Mouse (Mus musculus) common myeloid progenitor, adult 5-6 weeks (primary cell): Measurements from ENCODE around the gene Arhgap32. TPM values are rescaled to one million over a fixed set of nuclear protein-coding genes. Genes with fewer than 3 reads are reported as not detected.

ENCODE experiments used
- total RNA-seq: library from RNA; stranded (forward); fragments of 200-1000, 187-1606 nt; gene quantifications from 2 replicates; pipeline ENCODE4 v1.2.3, GENCODE M21; 2017

Gene Arhgap32
- total RNA-seq, 1 experiment from 2014 or later, result 12.4 TPM

Other genes with a start within 250 kb of the Arhgap32 start
- not detected in 2 replicates for gene Barx2, start 202.7 kb upstream of the Arhgap32 start, total RNA-seq
- 4.2 and 5.3 TPM in 2 replicates for gene Kcnj5, start 228.2 kb downstream of the Arhgap32 start, total RNA-seq